8 mouse cellular contexts compared by ENCODE assay signal in genomic region chr8:127588313-127588712, GRCm38 (mm10).
DNase-seq lines count a peak whose midpoint lies in the region; ATAC-seq and TF ChIP-seq lines count a peak whose summit lies in the region.

No protein-coding gene starts in this region.

- 0 out of 2 replicates have a peak, but pooled peaks cover 1% of the 10 kb centered on the region for H3K36me3 ChIP-seq in heart, embryonic 10.5 days
- H3K36me3 ChIP-seq in spleen, adult 2 months (ENCODE audit: control insufficient read depth, insufficient read depth, low read length) = no peaks in the 10 kb centered on the region
- H3K36me3 ChIP-seq in lung, postnatal 0 days (ENCODE audit: insufficient read depth, low read length) = no peaks in the 10 kb centered on the region
- no peaks in the 10 kb centered on the region for H3K36me3 ChIP-seq in hindbrain, embryonic 13.5 days

- no peak for TF ChIP-seq POLR2A in spleen, adult 2 months (IDR thresholded peaks at IDR 0.05; ENCODE audit: low read depth, low read length)

- peak; percentile 13 to 67 for DNase-seq in heart, adult 18-20 months
- DNase-seq in heart, embryonic 10.5 days (ENCODE audit: low spot score) = no peak
- DNase-seq in spleen, adult 2 months (ENCODE audit: low read depth in 1 of 2, low spot score in 2 of 2) = peak in 1 of 2 experiments; percentile 22
- DNase-seq in spleen, adult 12 weeks (ENCODE audit: low spot score) = no peak
- peak; percentile 26 for DNase-seq in cerebellum, adult 8-10 months
- DNase-seq in lung, postnatal 0 days (ENCODE audit: low spot score) = peak; percentile 12
- DNase-seq in thymus, postnatal 4 days = peak; percentile 85

- 68% methylated on average over 4 of the region's 4 CpGs for WGBS in heart, embryonic 10.5 days
- WGBS in spleen, adult 2 months = 80% methylated on average over 4 of the region's 4 CpGs
- WGBS in lung, postnatal 0 days = 77% methylated on average over 4 of the region's 4 CpGs
- 66% methylated on average over 4 of the region's 4 CpGs for WGBS in hindbrain, embryonic 13.5 days

- no peak overlapping the region for H3K4me3 ChIP-seq in heart, embryonic 10.5 days
- no peak overlapping the region for H3K4me3 ChIP-seq in spleen, adult 2 months (ENCODE audit: extremely low read depth, insufficient read depth, insufficient read length)
- no peak overlapping the region for H3K4me3 ChIP-seq in lung, postnatal 0 days (ENCODE audit: low read depth, low read length)
- no peak overlapping the region for H3K4me3 ChIP-seq in hindbrain, embryonic 13.5 days

- H3K4me1 ChIP-seq in heart, embryonic 10.5 days = peaks cover 21% of the 10 kb centered on the region
- H3K4me1 ChIP-seq in spleen, adult 2 months (ENCODE audit: control insufficient read depth, insufficient read depth, insufficient read length) = no peaks in the 10 kb centered on the region
- 0 out of 2 replicates have a peak, but pooled peaks cover 5% of the 10 kb centered on the region for H3K4me1 ChIP-seq in lung, postnatal 0 days (ENCODE audit: insufficient read depth, low read depth, low read length)
- 0 out of 2 replicates have a peak, but pooled peaks cover 4% of the 10 kb centered on the region for H3K4me1 ChIP-seq in hindbrain, embryonic 13.5 days (replicated peaks)

- no peaks in the 10 kb centered on the region for H3K9me3 ChIP-seq in heart, embryonic 10.5 days
- no peaks in the 10 kb centered on the region for H3K9me3 ChIP-seq in lung, postnatal 0 days (ENCODE audit: low read length)
- H3K9me3 ChIP-seq in hindbrain, embryonic 13.5 days = no peaks in the 10 kb centered on the region

- ATAC-seq in lung, postnatal 0 days = no peak
- ATAC-seq in hindbrain, embryonic 13.5 days (ENCODE audit: low FRiP score) = no peak

- H3K4me2 ChIP-seq in lung, postnatal 0 days (replicated peaks; ENCODE audit: low read depth, low read length) = no peak overlapping the region
- no peak overlapping the region for H3K4me2 ChIP-seq in hindbrain, embryonic 13.5 days

- TF ChIP-seq EP300 in lung, postnatal 0 days (IDR thresholded peaks at IDR 0.05) = no peak

- no peak overlapping the region for H3K9ac ChIP-seq in lung, postnatal 0 days (replicated peaks; ENCODE audit: low read depth)
- no peak overlapping the region for H3K9ac ChIP-seq in hindbrain, embryonic 13.5 days

- H3K27me3 ChIP-seq in heart, embryonic 10.5 days (ENCODE audit: insufficient read depth, poor library complexity, severe bottlenecking) = no peaks in the 10 kb centered on the region
- H3K27me3 ChIP-seq in spleen, adult 2 months (ENCODE audit: control insufficient read depth, insufficient read depth, low read length) = no peaks in the 10 kb centered on the region
- H3K27me3 ChIP-seq in lung, postnatal 0 days (replicated peaks; ENCODE audit: insufficient read depth, low read length) = no peaks in the 10 kb centered on the region
- H3K27me3 ChIP-seq in hindbrain, embryonic 13.5 days = no peaks in the 10 kb centered on the region

- no peak overlapping the region for H3K27ac ChIP-seq in heart, embryonic 10.5 days
- H3K27ac ChIP-seq in spleen, adult 2 months (ENCODE audit: insufficient read depth, low read length) = no peak overlapping the region
- H3K27ac ChIP-seq in lung, postnatal 0 days (ENCODE audit: low read length) = no peak overlapping the region
- H3K27ac ChIP-seq in hindbrain, embryonic 13.5 days = no peak overlapping the region

- TF ChIP-seq CTCF in spleen, adult 2 months (IDR thresholded peaks at IDR 0.05; ENCODE audit: extremely low read depth, insufficient read depth, insufficient read length, insufficient replicate concordance) = peak; percentile 28; the same call in 1 of the 2 replicates
- peak; percentile 68 for TF ChIP-seq CTCF in lung, postnatal 0 days (IDR thresholded peaks at IDR 0.05)

Comparison
In these comparisons a context has a peak if more than half of its experiments do, and no peak if none do; other contexts are left out.
1. DNase-seq: peak in heart, adult 18-20 months (2 of 2), cerebellum, adult 8-10 months (single experiment), lung, postnatal 0 days (single experiment) and thymus, postnatal 4 days (single experiment); none in heart, embryonic 10.5 days (single experiment) and spleen, adult 12 weeks (single experiment).